Mouse (Mus musculus): Measurements from ENCODE around the gene Ipo11. TPM values are rescaled to one million over a fixed set of nuclear protein-coding genes. Genes with fewer than 3 reads are reported as not detected.

Gene Ipo11
- polyA plus RNA-seq, 2 experiments = 15.3 to 35.2 TPM

- Histone ChIP-seq H3K36me3 (replicated peaks; ENCODE audit: control insufficient read depth, insufficient read depth, low read depth) (no peaks in the 10 kb centered on the region), H3K27ac (no peak overlapping the region), H3K9me3 (ENCODE audit: control insufficient read depth, low read length) (no peaks in the 10 kb centered on the region), H3K9ac (replicated peaks) (no peak overlapping the region), H3K27me3 (ENCODE audit: control insufficient read depth, insufficient read depth, low read length) (no peaks in the 10 kb centered on the region), H3K4me3 (ENCODE audit: insufficient read depth in 1 of 2, low read depth in 2 of 2, low read length in 2 of 2) (no peak overlapping the region), H3K4me2 (ENCODE audit: low read depth) (no peak overlapping the region), H3K4me1 (replicated peaks; ENCODE audit: control insufficient read depth in 2 of 2, insufficient read depth in 2 of 2, low read length in 1 of 2) (no peaks in the 10 kb centered on the region)
- TF ChIP-seq CTCF (IDR thresholded peaks at IDR 0.05; ENCODE audit: low read depth) (no peak), EP300 (IDR thresholded peaks at IDR 0.05; ENCODE audit: low read depth) (no peak)
- WGBS (ENCODE audit: insufficient replicate concordance) = 82% methylated on average over 5 of the region's 5 CpGs
- DNase-seq (ENCODE audit: low read depth in 3 of 3, low spot score in 3 of 3) (no peak), ATAC-seq (ENCODE audit: insufficient read depth) (no peak)
Measured at GRCm38 (mm10) chr13:106805146-106805545, 131.6 kb downstream of the Ipo11 start.

GRCm38 (mm10) chr13:106798026-106798425, 138.7 kb downstream of the Ipo11 start:
- TF ChIP-seq EP300 (IDR thresholded peaks at IDR 0.05; ENCODE audit: low read depth) = no peak
- 57% methylated on average over 3 of the region's 3 CpGs for WGBS (ENCODE audit: insufficient replicate concordance)
- Histone ChIP-seq H3K4me1 (replicated peaks; ENCODE audit: control insufficient read depth in 2 of 2, insufficient read depth in 2 of 2, low read length in 1 of 2) (no peaks in the 10 kb centered on the region), H3K27me3 (ENCODE audit: control insufficient read depth, insufficient read depth, low read length) (no peaks in the 10 kb centered on the region), H3K9ac (replicated peaks) (no peak overlapping the region), H3K27ac (no peak overlapping the region), H3K36me3 (replicated peaks; ENCODE audit: control insufficient read depth, insufficient read depth, low read depth) (no peaks in the 10 kb centered on the region; the same call in 1 of the 2 replicates), H3K9me3 (ENCODE audit: control insufficient read depth, low read length) (no peaks in the 10 kb centered on the region), H3K4me3 (ENCODE audit: insufficient read depth in 1 of 2, low read depth in 2 of 2, low read length in 2 of 2) (no peak overlapping the region), H3K4me2 (ENCODE audit: low read depth) (no peak overlapping the region)
- no peak for ATAC-seq (ENCODE audit: insufficient read depth)
- DNase-seq (ENCODE audit: low read depth in 3 of 3, low spot score in 3 of 3) = no peak

- WGBS (ENCODE audit: insufficient replicate concordance) = 84% methylated on average over 7 of the region's 7 CpGs
- no peak for TF ChIP-seq CTCF (IDR thresholded peaks at IDR 0.05; ENCODE audit: low read depth)
- no peaks in the 10 kb centered on the region for H3K4me1 ChIP-seq (replicated peaks; ENCODE audit: control insufficient read depth in 2 of 2, insufficient read depth in 2 of 2, low read length in 1 of 2)
- no peak overlapping the region for H3K27ac ChIP-seq
- no peak overlapping the region for H3K9ac ChIP-seq (replicated peaks)
- DNase-seq (ENCODE audit: low read depth in 3 of 3, low spot score in 3 of 3) = no peak
- no peaks in the 10 kb centered on the region for H3K9me3 ChIP-seq (ENCODE audit: control insufficient read depth, low read length)
- no peaks in the 10 kb centered on the region for H3K27me3 ChIP-seq (ENCODE audit: control insufficient read depth, insufficient read depth, low read length)
- H3K4me2 ChIP-seq (ENCODE audit: low read depth) = no peak overlapping the region
- H3K4me3 ChIP-seq (ENCODE audit: insufficient read depth in 1 of 2, low read depth in 2 of 2, low read length in 2 of 2) = no peak overlapping the region
- ATAC-seq (ENCODE audit: insufficient read depth) = no peak
- H3K36me3 ChIP-seq (replicated peaks; ENCODE audit: control insufficient read depth, insufficient read depth, low read depth) = no peaks in the 10 kb centered on the region
Measured at GRCm38 (mm10) chr13:106788817-106789216, 147.9 kb downstream of the Ipo11 start.

- no peak overlapping the region for H3K4me3 ChIP-seq (ENCODE audit: insufficient read depth in 1 of 2, low read depth in 2 of 2, low read length in 2 of 2)
- DNase-seq (ENCODE audit: low read depth in 3 of 3, low spot score in 3 of 3) (no peak), ATAC-seq (ENCODE audit: insufficient read depth) (no peak)
- no peak for TF ChIP-seq CTCF (IDR thresholded peaks at IDR 0.05; ENCODE audit: low read depth)
- TF ChIP-seq EP300 (IDR thresholded peaks at IDR 0.05; ENCODE audit: low read depth) = no peak
- no peak overlapping the region for H3K4me2 ChIP-seq (ENCODE audit: low read depth)
- no peaks in the 10 kb centered on the region for H3K36me3 ChIP-seq (replicated peaks; ENCODE audit: control insufficient read depth, insufficient read depth, low read depth)
- no peaks in the 10 kb centered on the region for H3K9me3 ChIP-seq (ENCODE audit: control insufficient read depth, low read length)
- no peaks in the 10 kb centered on the region for H3K4me1 ChIP-seq (replicated peaks; ENCODE audit: control insufficient read depth in 2 of 2, insufficient read depth in 2 of 2, low read length in 1 of 2)
- no peaks in the 10 kb centered on the region for H3K27me3 ChIP-seq (ENCODE audit: control insufficient read depth, insufficient read depth, low read length)
- H3K9ac ChIP-seq (replicated peaks) = no peak overlapping the region
- 57% methylated on average over 10 of the region's 10 CpGs for WGBS (ENCODE audit: insufficient replicate concordance)
- H3K27ac ChIP-seq = no peak overlapping the region
Measured at GRCm38 (mm10) chr13:106768807-106769206, 168.0 kb downstream of the Ipo11 start.

GRCm38 (mm10) chr13:106762611-106763010, 174.1 kb downstream of the Ipo11 start:
- ATAC-seq (ENCODE audit: insufficient read depth) = no peak
- Histone ChIP-seq H3K4me2 (ENCODE audit: low read depth) (no peak overlapping the region), H3K9me3 (ENCODE audit: control insufficient read depth, low read length) (no peaks in the 10 kb centered on the region), H3K4me3 (ENCODE audit: insufficient read depth in 1 of 2, low read depth in 2 of 2, low read length in 2 of 2) (no peak overlapping the region), H3K36me3 (replicated peaks; ENCODE audit: control insufficient read depth, insufficient read depth, low read depth) (no peaks in the 10 kb centered on the region), H3K27ac (no peak overlapping the region), H3K27me3 (ENCODE audit: control insufficient read depth, insufficient read depth, low read length) (no peaks in the 10 kb centered on the region), H3K9ac (replicated peaks) (no peak overlapping the region), H3K4me1 (replicated peaks; ENCODE audit: control insufficient read depth in 2 of 2, insufficient read depth in 2 of 2, low read length in 1 of 2) (peaks cover 0 to 13% of the 10 kb centered on the region in 2 experiments; a peak in 2 of 4 replicates)
- WGBS (ENCODE audit: insufficient replicate concordance) = 20% methylated on average over 1 of the region's 1 CpGs
- TF ChIP-seq CTCF (IDR thresholded peaks at IDR 0.05; ENCODE audit: low read depth) = no peak
- DNase-seq (ENCODE audit: low read depth in 3 of 3, low spot score in 3 of 3) = no peak
